Mouse (Mus musculus) MEL (cell line): ENCODE data around the gene Pcgf3. TPM values are rescaled to one million over a fixed set of nuclear protein-coding genes. Genes with fewer than 3 reads are reported as not detected.

Experiments used
- DNase-seq: peaks from one replicate; pipeline ENCODE4 v3.0.0; 2011; ENCODE audit warnings: low read depth, low spot score
- H3K27ac ChIP-seq: 2 replicates; pipeline ENCODE4 v1.5.1; 2012; ENCODE audit warnings: low read depth, mild to moderate bottlenecking, control low read depth, low read length, moderate library complexity; ENCODE audit not compliant: control insufficient read depth
- H3K27me3 ChIP-seq, 2 experiments: fragments of 150-350 bp in 1 of 2; sonication (generic) in 1 of 2; 2 replicates each; pipeline ENCODE4 v1.6.1; 2012; ENCODE audit warnings: low read length in 2 of 2, mild to moderate bottlenecking in 2 of 2, improper control_type of control experiment in 1 of 2, moderate library complexity in 1 of 2; ENCODE audit not compliant: insufficient read depth in 2 of 2, control insufficient read depth in 1 of 2
- H3K36me3 ChIP-seq, 2 experiments: 2 replicates each; pipeline ENCODE4 v1.6.1; 2012 to 2014; ENCODE audit warnings: low read length in 2 of 2, improper control_type of control experiment in 1 of 2, inconsistent platforms in 1 of 2, mild to moderate bottlenecking in 1 of 2; ENCODE audit not compliant: insufficient read depth in 2 of 2, control insufficient read depth in 1 of 2
- H3K4me1 ChIP-seq, 2 experiments: fragments of 150-350 bp in 1 of 2; sonication (generic) in 1 of 2; 2 replicates each; pipeline ENCODE4 v1.6.1; 2012; ENCODE audit warnings: low read length in 2 of 2, improper control_type of control experiment in 1 of 2, mild to moderate bottlenecking in 1 of 2; ENCODE audit not compliant: insufficient read depth in 2 of 2, control insufficient read depth in 1 of 2
- H3K4me3 ChIP-seq, 2 experiments: fragments of 150-350 bp in 1 of 2; sonication (generic) in 1 of 2; 2 replicates each; pipeline ENCODE4 v1.5.1; 2012; ENCODE audit warnings: low read depth in 2 of 2, low read length in 2 of 2, mild to moderate bottlenecking in 2 of 2, moderate library complexity in 2 of 2, control low read depth in 1 of 2, improper control_type of control experiment in 1 of 2; ENCODE audit not compliant: control insufficient read depth in 1 of 2, insufficient read depth in 1 of 2
- H3K79me2 ChIP-seq: 2 replicates; pipeline ENCODE4 v1.6.1; 2012; ENCODE audit warnings: mild to moderate bottlenecking, low read length, moderate library complexity; ENCODE audit not compliant: control insufficient read depth, poor library complexity, insufficient read depth
- H3K9ac ChIP-seq: 2 replicates; pipeline ENCODE4 v1.6.1; 2012; ENCODE audit warnings: low read depth, mild to moderate bottlenecking, control low read depth, low read length, moderate library complexity; ENCODE audit not compliant: control insufficient read depth, poor library complexity, severe bottlenecking
- H3K9me3 ChIP-seq: fragments of 150-350 bp; sonication (generic); replicated peaks from 2 replicates; pipeline ENCODE4 v1.6.1; 2012; ENCODE audit warnings: mild to moderate bottlenecking, low read length, improper control_type of control experiment, moderate library complexity; ENCODE audit not compliant: insufficient read depth
- CHD1 ChIP-seq: IDR thresholded peaks from 2 replicates; pipeline ENCODE4 v1.6.1; 2012; ENCODE audit warnings: low read depth, mild to moderate bottlenecking, inconsistent platforms, low read length, improper control_type of control experiment
- CHD2 ChIP-seq: IDR thresholded peaks from 2 replicates; pipeline ENCODE4 v1.6.1; 2011; ENCODE audit warnings: low read length, improper control_type of control experiment
- CTCF ChIP-seq, 3 experiments: IDR thresholded peaks in 2 of 3; conservative IDR thresholded peaks in 1 of 3; 2 replicates each; pipeline ENCODE4 v1.5.1; 2011 to 2012; ENCODE audit warnings: low read length in 3 of 3, low read depth in 2 of 3, mild to moderate bottlenecking in 2 of 3, improper control_type of control experiment in 1 of 3, inconsistent platforms in 1 of 3, mixed read lengths in 1 of 3, moderate library complexity in 1 of 3; ENCODE audit not compliant: control insufficient read depth in 1 of 3, insufficient read depth in 1 of 3, poor library complexity in 1 of 3, severe bottlenecking in 1 of 3
- ELF1 ChIP-seq: IDR thresholded peaks from 2 replicates; pipeline ENCODE4 v1.6.1; 2014; ENCODE audit warnings: low read depth, mild to moderate bottlenecking, inconsistent platforms, low read length, improper control_type of control experiment, moderate library complexity
- EP300 ChIP-seq, 2 experiments: IDR thresholded peaks; 2 replicates each; pipeline ENCODE4 v1.6.1; 2011; ENCODE audit warnings: improper control_type of control experiment in 2 of 2, low read length in 2 of 2, low read depth in 1 of 2, mild to moderate bottlenecking in 1 of 2
- ETS1 ChIP-seq: IDR thresholded peaks from 2 replicates; pipeline ENCODE4 v1.6.1; 2012; ENCODE audit warnings: low read depth, mild to moderate bottlenecking, inconsistent platforms, low read length, improper control_type of control experiment, moderate library complexity
- GATA1 ChIP-seq: IDR thresholded peaks from 2 replicates; pipeline ENCODE4 v1.6.1; 2011; ENCODE audit warnings: low read depth, low read length, improper control_type of control experiment
- HCFC1 ChIP-seq: IDR thresholded peaks from 2 replicates; pipeline ENCODE4 v1.6.1; 2012; ENCODE audit warnings: low read depth, mild to moderate bottlenecking, inconsistent platforms, low read length, improper control_type of control experiment, moderate library complexity
- JUND ChIP-seq: IDR thresholded peaks from 2 replicates; pipeline ENCODE4 v1.6.1; 2011; ENCODE audit warnings: low read depth, mild to moderate bottlenecking, improper control_type of control experiment, low read length
- MAX ChIP-seq: IDR thresholded peaks from 2 replicates; pipeline ENCODE4 v1.6.1; 2011; ENCODE audit warnings: low read length, improper control_type of control experiment
- MEF2A ChIP-seq: IDR thresholded peaks from 2 replicates; pipeline ENCODE4 v1.6.1; 2014; ENCODE audit warnings: low read depth, mild to moderate bottlenecking, inconsistent platforms, low read length, improper control_type of control experiment; ENCODE audit not compliant: poor library complexity, insufficient replicate concordance, severe bottlenecking; ENCODE audit errors: extremely low read depth
- MYB ChIP-seq: IDR thresholded peaks from 2 replicates; pipeline ENCODE4 v1.6.1; 2011; ENCODE audit warnings: mild to moderate bottlenecking, low read depth, low read length, improper control_type of control experiment
- NELFE ChIP-seq: IDR thresholded peaks from 2 replicates; pipeline ENCODE4 v1.6.1; 2011; ENCODE audit warnings: low read depth, low read length, improper control_type of control experiment
- POLR2A ChIP-seq, 2 experiments: IDR thresholded peaks; 2 replicates each; pipeline ENCODE4 v1.6.1; 2011 to 2012; ENCODE audit warnings: low read length in 2 of 2, mild to moderate bottlenecking in 2 of 2, control low read depth in 1 of 2, improper control_type of control experiment in 1 of 2, low read depth in 1 of 2, moderate library complexity in 1 of 2; ENCODE audit not compliant: control insufficient read depth in 1 of 2, insufficient read depth in 1 of 2, poor library complexity in 1 of 2
- RAD21 ChIP-seq: IDR thresholded peaks from 2 replicates; pipeline ENCODE4 v1.6.1; 2011; ENCODE audit warnings: mild to moderate bottlenecking, low read depth, low read length, improper control_type of control experiment
- RCOR1 ChIP-seq: IDR thresholded peaks from 2 replicates; pipeline ENCODE4 v1.6.1; 2012; ENCODE audit warnings: low read depth, mild to moderate bottlenecking, inconsistent platforms, low read length, improper control_type of control experiment
- TAL1 ChIP-seq: IDR thresholded peaks from 2 replicates; pipeline ENCODE4 v1.6.1; 2012; ENCODE audit warnings: mild to moderate bottlenecking, inconsistent platforms, low read length, moderate library complexity, mixed read lengths
- TBP ChIP-seq: IDR thresholded peaks from 2 replicates; pipeline ENCODE4 v1.8.0; 2011; ENCODE audit warnings: low read depth, low read length, improper control_type of control experiment
- TCF12 ChIP-seq: IDR thresholded peaks from 2 replicates; pipeline ENCODE4 v1.6.1; 2014; ENCODE audit warnings: low read depth, mild to moderate bottlenecking, inconsistent platforms, low read length, improper control_type of control experiment, moderate library complexity
- USF2 ChIP-seq, 2 experiments: IDR thresholded peaks; 2 replicates each; pipeline ENCODE4 v1.6.1; 2011 to 2012; ENCODE audit warnings: improper control_type of control experiment in 2 of 2, low read length in 2 of 2, borderline replicate concordance in 1 of 2, inconsistent platforms in 1 of 2, low read depth in 1 of 2, mild to moderate bottlenecking in 1 of 2; ENCODE audit not compliant: insufficient read depth in 1 of 2
- ZC3H11A ChIP-seq: IDR thresholded peaks from 2 replicates; pipeline ENCODE4 v1.6.1; 2012; ENCODE audit warnings: low read depth, mild to moderate bottlenecking, inconsistent platforms, low read length, improper control_type of control experiment
- ZKSCAN1 ChIP-seq: IDR thresholded peaks from 2 replicates; pipeline ENCODE4 v1.6.1; 2012; ENCODE audit warnings: low read depth, mild to moderate bottlenecking, inconsistent platforms, low read length, improper control_type of control experiment, moderate library complexity
- ZMIZ1 ChIP-seq: IDR thresholded peaks from 2 replicates; pipeline ENCODE4 v1.6.1; 2012; ENCODE audit warnings: low read depth, mild to moderate bottlenecking, inconsistent platforms, low read length, improper control_type of control experiment, moderate library complexity
- ZNF384 ChIP-seq: IDR thresholded peaks from 2 replicates; pipeline ENCODE4 v1.6.1; 2012; ENCODE audit warnings: low read depth, mild to moderate bottlenecking, inconsistent platforms, low read length, improper control_type of control experiment
- polyA plus RNA-seq, 2 experiments: library from polyadenylated mRNA; stranded (reverse) in 1 of 2; unstranded in 1 of 2; fragments of >175 nt in 1 of 2; fragments of >200 nt in 1 of 2; gene quantifications; 2 replicates each; pipeline versions ENCODE4 v1.2.1 to v1.2.4; 2012; ENCODE audit warnings: low replicate concordance in 2 of 2, low read depth in 1 of 2; ENCODE audit not compliant: insufficient read length in 2 of 2, insufficient read depth in 1 of 2, missing spikeins in 1 of 2
- total RNA-seq: library from RNA; depleted of rRNA; stranded (reverse); fragments of 300-350 nt; gene quantifications from 2 replicates; pipeline ENCODE4 v1.2.3, GENCODE M21; 2012

The Pcgf3 gene
- total and polyA plus RNA-seq, 3 experiments = 7.3 to 26.4 TPM; not detected in 1

GRCm38 (mm10) chr5:108534188-108534587 lies 73.2 kb downstream of the Pcgf3 start:
- Histone ChIP-seq H3K4me1 (peaks cover 0 to 13% of the 10 kb centered on the region in 2 experiments; a peak in 2 of 4 replicates), H3K36me3 (peaks cover 0 to 15% of the 10 kb centered on the region in 2 experiments; a peak in 2 of 4 replicates), H3K79me2 (no peaks in the 10 kb centered on the region)
- peak; percentile 87 for DNase-seq
- TF ChIP-seq ELF1 (0 out of 2 replicates have a peak, but pooled peaks have one; percentile 20), TCF12 (peak; percentile 56; the same call in 1 of the 2 replicates), USF2 (IDR thresholded peaks at IDR 0.05; ENCODE audit: borderline replicate concordance in 1 of 2, insufficient read depth in 1 of 2, low read depth in 1 of 2, low read length in 2 of 2) (no peak), GATA1 (peak; percentile 79), MEF2A (no peak), CHD1 (no peak), NELFE (no peak), HCFC1 (no peak), ZKSCAN1 (no peak), MAX (no peak), POLR2A (IDR thresholded peaks at IDR 0.05; ENCODE audit: control insufficient read depth in 1 of 2, insufficient read depth in 1 of 2, low read depth in 1 of 2, low read length in 2 of 2, poor library complexity in 1 of 2) (no peak), ZNF384 (no peak), RCOR1 (peak; percentile 74), EP300 (IDR thresholded peaks at IDR 0.05; ENCODE audit: low read depth in 1 of 2, low read length in 2 of 2) (peak; percentile 84 to 86; a peak in 3 of 4 replicates), ZC3H11A (no peak), ZMIZ1 (no peak), TBP (peak; percentile 53; the same call in 1 of the 2 replicates), TAL1 (peak; percentile 32; the same call in 1 of the 2 replicates), MYB (peak; percentile 74), CHD2 (no peak), JUND (no peak), CTCF (IDR thresholded peaks at IDR 0.05 in 2 of 3, conservative IDR thresholded peaks at IDR 0.05 in 1 of 3; ENCODE audit: control insufficient read depth in 1 of 3, insufficient read depth in 1 of 3, low read depth in 2 of 3, low read length in 3 of 3, poor library complexity in 1 of 3, severe bottlenecking in 1 of 3) (no peak), ETS1 (peak; percentile 48; the same call in 1 of the 2 replicates), RAD21 (no peak)
- TF ChIP-seq, all 39 proteins: peak for 9
- Histone ChIP-seq H3K9ac (no peak overlapping the region), H3K27ac (peak overlapping the region; percentile 80), H3K27me3 (no peaks in the 10 kb centered on the region), H3K4me3 (no peak overlapping the region), H3K9me3 (no peaks in the 10 kb centered on the region)
